Mouse (Mus musculus) limb, embryonic 11.5 days (tissue): ENCODE measurements around the gene Bnipl. TPM values are rescaled to one million over a fixed set of nuclear protein-coding genes. Genes with fewer than 3 reads are reported as not detected.
"Not testable (repeated sequence)": the region's sequence is repeated elsewhere in the genome, so short reads cannot be mapped to it uniquely, and the experiment has no call there.

Experiments
- ATAC-seq: fragments of 200-750 bp; cut with Nextera tagmentation; 2 replicates; pipeline ENCODE4 v1.8.0; 2017; ENCODE audit warnings: low read depth; ENCODE audit not compliant: insufficient number of reproducible peaks, low FRiP score, low TSS enrichment
- DNase-seq: peaks from one replicate; pipeline ENCODE4 v3.0.0-alpha.2; 2015; ENCODE audit warnings: low spot score
- H3K27ac ChIP-seq: fragments of 300-500 bp; sonication (generic); replicated peaks from 2 replicates; pipeline ENCODE4 v1.5.1; 2014; ENCODE audit warnings: low read depth, mild to moderate bottlenecking, low read length
- H3K27me3 ChIP-seq: fragments of 300-500 bp; sonication (generic); 2 replicates; pipeline ENCODE4 v1.6.1; 2014; ENCODE audit warnings: mild to moderate bottlenecking, low read length, mixed read lengths; ENCODE audit not compliant: control insufficient read depth, insufficient read depth
- H3K36me3 ChIP-seq: fragments of 300-500 bp; sonication (generic); 2 replicates; pipeline ENCODE4 v1.6.1; 2014; ENCODE audit warnings: mild to moderate bottlenecking, low read length, moderate library complexity, mixed read lengths; ENCODE audit not compliant: control insufficient read depth, insufficient read depth
- H3K4me1 ChIP-seq: fragments of 300-500 bp; sonication (generic); 2 replicates; pipeline ENCODE4 v1.6.1; 2014; ENCODE audit warnings: low read length, mixed read lengths; ENCODE audit not compliant: control insufficient read depth, insufficient read depth
- H3K4me2 ChIP-seq: fragments of 300-500 bp; sonication (generic); 2 replicates; pipeline ENCODE4 v1.6.1; 2014; ENCODE audit warnings: low read depth, mild to moderate bottlenecking, moderate library complexity; ENCODE audit not compliant: severe bottlenecking
- H3K4me3 ChIP-seq: fragments of 300-500 bp; sonication (generic); 2 replicates; pipeline ENCODE4 v1.5.1; 2014; ENCODE audit warnings: low read depth, low read length
- H3K9ac ChIP-seq: fragments of 300-500 bp; sonication (generic); 2 replicates; pipeline ENCODE4 v1.6.1; 2014; ENCODE audit warnings: mild to moderate bottlenecking, low read length
- H3K9me3 ChIP-seq: fragments of 300-500 bp; sonication (generic); 2 replicates; pipeline ENCODE4 v1.6.1; 2016; ENCODE audit warnings: low read length; ENCODE audit not compliant: control insufficient read depth
- WGBS: fragments of 180-500 bp; shearing (Covaris S2); extraction: QIAGEN DNeasy Blood & Tissue Kit; methylation state at CpG from one replicate; pipeline ENCODE4 v1.1.7; 2014; 5-methylcytosine and 5-hydroxymethylcytosine counted together
- polyA plus RNA-seq: library from polyadenylated mRNA; unstranded; fragments of >200 nt; fragmentation: Nextera tagmentation; extraction: Ambion mirVana; gene quantifications from 2 replicates; pipeline ENCODE4 v1.2.1, GENCODE M21; 2014

The Bnipl gene
- polyA plus RNA-seq, 1 experiment from 2014 or later: 1.1 TPM

- 0 out of 2 replicates have a peak overlapping the region, but pooled peaks have one; percentile 97 for H3K27ac ChIP-seq
- H3K4me2 ChIP-seq: peak overlapping the region; percentile 53; the same call in 1 of the 2 replicates
- no peaks in the 10 kb centered on the region for H3K27me3 ChIP-seq
- DNase-seq (no peak), ATAC-seq (no peak)
- no peaks in the 10 kb centered on the region for H3K9me3 ChIP-seq
- 0 out of 2 replicates have a peak, but pooled peaks cover 5% of the 10 kb centered on the region for H3K4me1 ChIP-seq
- peaks cover 6% of the 10 kb centered on the region for H3K36me3 ChIP-seq
- no peak overlapping the region for H3K9ac ChIP-seq
- 81% methylated on average over 6 of the region's 6 CpGs for WGBS
- peak overlapping the region; percentile 54 for H3K4me3 ChIP-seq
These were observed 32.4 kb downstream of the Bnipl start for GRCm38 (mm10) chr3:95218466-95219137.

GRCm38 (mm10) chr3:95217255-95218134, 33.5 kb downstream of the Bnipl start, which contains the start of gene Gabpb2:
Gabpb2 (minus strand) TSS chr3:95217916.
- DNase-seq: peak; percentile 99
- peak within 1 kb of the TSS; percentile 53 for H3K4me2 ChIP-seq
- ATAC-seq: peak; percentile 92
- peak within 1 kb of the TSS; percentile 92 for H3K9ac ChIP-seq
- H3K36me3 ChIP-seq: peaks cover 6% of the 10 kb centered on the region
- H3K4me1 ChIP-seq: 0 out of 2 replicates have a peak, but pooled peaks cover 5% of the 10 kb centered on the region
- H3K9me3 ChIP-seq: no peaks in the 10 kb centered on the region
- under 1% methylated on average over 56 of the region's 56 CpGs for WGBS
- peak within 1 kb of the TSS; percentile 97 for H3K27ac ChIP-seq
- H3K4me3 ChIP-seq: peak within 1 kb of the TSS; percentile 54
- no peaks in the 10 kb centered on the region for H3K27me3 ChIP-seq

GRCm38 (mm10) chr3:95216655-95217254, 34.2 kb downstream of the Bnipl start:
- peak overlapping the region; percentile 54 for H3K4me3 ChIP-seq
- 0 out of 2 replicates have a peak, but pooled peaks cover 5% of the 10 kb centered on the region for H3K4me1 ChIP-seq
- no peak overlapping the region for H3K9ac ChIP-seq
- H3K27me3 ChIP-seq: no peaks in the 10 kb centered on the region
- WGBS: 39% methylated on average over 4 of the region's 4 CpGs
- H3K36me3 ChIP-seq: peaks cover 6% of the 10 kb centered on the region
- ATAC-seq: peak; percentile 32
- H3K4me2 ChIP-seq: peak overlapping the region; percentile 53
- H3K9me3 ChIP-seq: no peaks in the 10 kb centered on the region
- DNase-seq: no peak
- H3K27ac ChIP-seq: peak overlapping the region; percentile 97; the same call in 1 of the 2 replicates

- H3K36me3 ChIP-seq: peaks cover 2% of the 10 kb centered on the region; the same call in 1 of the 2 replicates
These were observed 37.4 kb downstream of the Bnipl start for GRCm38 (mm10) chr3:95213609-95213975.

GRCm38 (mm10) chr3:95212889-95213608, 37.9 kb downstream of the Bnipl start:
- H3K4me3 ChIP-seq, DNase-seq, H3K4me2 ChIP-seq, H3K36me3 ChIP-seq, H3K9ac ChIP-seq, H3K27me3 ChIP-seq, H3K27ac ChIP-seq, H3K4me1 ChIP-seq, H3K9me3 ChIP-seq, ATAC-seq: not testable (repeated sequence)
- 89% methylated on average over 9 of the region's 10 CpGs for WGBS

More at GRCm38 (mm10) chr3:95213609-95213975, 37.4 kb downstream of the Bnipl start:
- Histone ChIP-seq H3K27ac (no peak overlapping the region), H3K9ac (no peak overlapping the region), H3K4me3 (no peak overlapping the region), H3K9me3 (no peaks in the 10 kb centered on the region), H3K4me1 (0 out of 2 replicates have a peak, but pooled peaks cover 5% of the 10 kb centered on the region), H3K27me3 (no peaks in the 10 kb centered on the region), H3K4me2 (no peak overlapping the region)
- no peak for ATAC-seq
- DNase-seq: no peak
- 95% methylated on average over 1 of the region's 1 CpGs for WGBS

GRCm38 (mm10) chr3:95210585-95210984, 40.4 kb downstream of the Bnipl start:
- H3K9me3 ChIP-seq: no peaks in the 10 kb centered on the region
- H3K27ac ChIP-seq: no peak overlapping the region
- no peak overlapping the region for H3K9ac ChIP-seq
- H3K4me3 ChIP-seq: no peak overlapping the region
- H3K27me3 ChIP-seq: no peaks in the 10 kb centered on the region
- DNase-seq (no peak), ATAC-seq (no peak)
- no peaks in the 10 kb centered on the region for H3K4me1 ChIP-seq
- H3K4me2 ChIP-seq: no peak overlapping the region
- peaks cover 4% of the 10 kb centered on the region; the same call in 1 of the 2 replicates for H3K36me3 ChIP-seq
- WGBS: 87% methylated on average over 2 of the region's 2 CpGs

GRCm38 (mm10) chr3:95208286-95208685, 42.7 kb downstream of the Bnipl start:
- Histone ChIP-seq H3K4me3 (no peak overlapping the region), H3K4me1 (no peaks in the 10 kb centered on the region), H3K36me3 (peaks cover 10% of the 10 kb centered on the region; the same call in 1 of the 2 replicates), H3K27ac (no peak overlapping the region), H3K4me2 (no peak overlapping the region), H3K9ac (no peak overlapping the region), H3K27me3 (no peaks in the 10 kb centered on the region), H3K9me3 (no peaks in the 10 kb centered on the region)
- DNase-seq: no peak
- 88% methylated on average over 4 of the region's 4 CpGs for WGBS
- ATAC-seq: no peak
